Mouse (Mus musculus): ENCODE results near the gene Vwc2l. TPM values are rescaled to one million over a fixed set of nuclear protein-coding genes. Genes with fewer than 3 reads are reported as not detected.

The Vwc2l gene
- not detected for polyA plus RNA-seq (2014; fragmentation: Illumina TruSeq; extraction: RNeasy Lipid Tissue Mini Kit (QIAGEN cat#74804); ENCODE audit: low read depth, low replicate concordance)

GRCm38 (mm10) chr1:70725655-70726066, at the start of gene Vwc2l:
Gene Vwc2l (plus strand): TSS chr1:70725715.

All from sigmoid colon, adult 10 weeks (tissue).